Mouse (Mus musculus) cortical plate, adult 2 months (tissue): Measurements from ENCODE around the gene Lpcat1.

ENCODE experiments used
- CTCF ChIP-seq: fragments of 200-500 bp; IDR thresholded peaks from 2 replicates; pipeline ENCODE4 v1.5.1; 2011; ENCODE audit warnings: mild to moderate bottlenecking, control low read depth, low read length; ENCODE audit not compliant: insufficient read depth; ENCODE audit errors: extremely low read depth
- POLR2A ChIP-seq: fragments of 200-500 bp; IDR thresholded peaks from 2 replicates; pipeline ENCODE4 v1.6.1; 2011; ENCODE audit warnings: mild to moderate bottlenecking, low read length, control low read depth; ENCODE audit not compliant: insufficient read depth; ENCODE audit errors: extremely low read depth

DNA sequence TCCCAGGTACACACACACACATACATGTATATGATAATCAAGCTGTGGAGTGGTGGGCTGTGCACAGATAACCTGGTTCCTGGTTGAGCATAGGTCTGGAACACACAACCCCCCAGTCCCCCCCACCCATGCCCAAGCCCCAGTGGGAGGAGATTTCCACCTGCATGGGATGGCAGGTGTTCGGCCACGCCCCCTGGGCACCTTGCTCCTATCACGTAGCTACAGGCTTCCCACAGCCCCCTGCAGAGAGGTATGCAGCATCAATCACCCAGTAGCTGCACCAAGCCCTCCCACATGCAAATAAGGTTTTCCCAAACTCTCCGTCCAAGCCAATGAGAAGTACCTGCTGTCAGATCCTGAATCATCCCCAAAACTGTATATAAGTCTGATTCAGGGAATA lies 49.9 kb downstream of the Lpcat1 start:
- TF ChIP-seq POLR2A: no peak
- TF ChIP-seq CTCF: no peak
